Mouse (Mus musculus) lung, adult 2 months (tissue): ENCODE measurements around the gene 5730522E02Rik.

Source experiments
- CTCF ChIP-seq: fragments of 200-500 bp; IDR thresholded peaks from 2 replicates; pipeline ENCODE4 v1.5.1; 2011; ENCODE audit warnings: mild to moderate bottlenecking, low read length, control low read depth; ENCODE audit not compliant: insufficient read depth
- POLR2A ChIP-seq: fragments of 200-500 bp; IDR thresholded peaks from 2 replicates; pipeline ENCODE4 v1.6.1; 2011; ENCODE audit warnings: low read depth, mild to moderate bottlenecking, control low read depth, low read length, borderline replicate concordance; ENCODE audit errors: extremely low read depth

GRCm38 (mm10) chr11:25854216-25854615 lies 356.3 kb downstream of the 5730522E02Rik start:
- no peak for TF ChIP-seq POLR2A
- no peak for TF ChIP-seq CTCF
